In the genomic region with DNA sequence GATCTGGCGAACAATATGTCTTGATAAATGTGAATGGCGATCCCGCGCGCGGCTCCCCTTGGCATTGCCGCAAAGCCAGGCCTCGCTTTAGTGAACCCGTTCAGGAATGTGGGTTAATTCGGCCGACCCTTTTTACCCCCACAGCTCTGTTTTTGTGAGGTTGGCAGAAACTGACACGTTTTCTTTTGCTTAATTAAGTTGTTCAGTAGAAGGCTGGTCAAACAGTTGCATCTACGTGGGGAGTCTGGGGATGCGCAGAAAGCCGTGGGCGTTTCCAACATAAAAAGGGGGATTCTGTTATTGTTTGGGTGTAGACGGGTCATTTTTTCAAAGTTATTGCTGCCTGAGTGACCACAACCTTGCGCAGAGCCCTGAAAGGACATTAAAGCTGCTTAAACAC, we compare ENCODE assay signal across 16 mouse cellular contexts. TPM values are rescaled to one million over a fixed set of nuclear protein-coding genes. Genes with fewer than 3 reads are reported as not detected.
A peak's percentile ranks its signal among the peaks of the same experiment; 100 is the strongest.
DNase-seq lines count a peak whose midpoint lies in the region; ATAC-seq and TF ChIP-seq lines count a peak whose summit lies in the region.
"Had no signal": no experiment of that assay in that cellular context is flagged by ENCODE, and none has a peak within 500 bp of the region (broad histone marks: within the 10 kb centered on the region; RNA-seq: fewer than 3 reads in every experiment).

No protein-coding gene starts in this region.

- peak overlapping the region; percentile 43 for H3K4me2 ChIP-seq in forebrain, embryonic 16.5 days (ENCODE audit: low read length)
- peak overlapping the region; percentile 33 for H3K4me2 ChIP-seq in midbrain, embryonic 11.5 days

- no peak overlapping the region for H3K27ac ChIP-seq in layer of hippocampus, adult 2 months
- no peak overlapping the region for H3K27ac ChIP-seq in forebrain, embryonic 16.5 days (ENCODE audit: low read length)
- H3K27ac ChIP-seq in midbrain, embryonic 11.5 days (ENCODE audit: low read depth, low read length), result no peak overlapping the region
- no peak overlapping the region for H3K27ac ChIP-seq in limb, embryonic 10.5 days
- H3K27ac ChIP-seq: liver, embryonic 14.5 days had no signal

- H3K27me3 ChIP-seq in forebrain, embryonic 16.5 days (replicated peaks; ENCODE audit: control insufficient read depth, insufficient read depth, low read length), result peaks cover 36% of the 10 kb centered on the region
- H3K27me3 ChIP-seq in midbrain, embryonic 11.5 days (ENCODE audit: control insufficient read depth, insufficient read depth, low read length), result peaks cover 68% of the 10 kb centered on the region
- peaks cover 92% of the 10 kb centered on the region for H3K27me3 ChIP-seq in limb, embryonic 10.5 days (ENCODE audit: low read depth, poor library complexity, severe bottlenecking)

- H3K4me1 ChIP-seq in forebrain, embryonic 16.5 days (replicated peaks; ENCODE audit: control insufficient read depth, insufficient read depth, low read length), result peaks cover 39% of the 10 kb centered on the region
- peaks cover 30% of the 10 kb centered on the region for H3K4me1 ChIP-seq in midbrain, embryonic 11.5 days (ENCODE audit: control insufficient read depth, insufficient read depth, low read length)
- H3K4me1 ChIP-seq in limb, embryonic 10.5 days, result peaks cover 14% of the 10 kb centered on the region

- DNase-seq in layer of hippocampus, adult 2 months (ENCODE audit: low spot score in 2 of 2), result no peak
- DNase-seq in layer of hippocampus, postnatal 14 days (ENCODE audit: low spot score in 2 of 2), result no peak
- DNase-seq in midbrain, embryonic 11.5 days (ENCODE audit: low spot score, missing footprints), result peak; percentile 94
- peak; percentile 46 for DNase-seq in retina, embryonic 14.5 days (ENCODE audit: low spot score)
- no peak for DNase-seq in limb, embryonic 10.5 days (ENCODE audit: low spot score)
- no peak for DNase-seq in ovary, adult 18-20 months (ENCODE audit: low spot score)
- no peak for DNase-seq in ovary, postnatal 36 days (ENCODE audit: low spot score)
- DNase-seq: adrenal gland, postnatal 10 days; heart, adult 11 months; lung, postnatal 14 days had no signal

- peak; percentile 19 for ATAC-seq in forebrain, embryonic 16.5 days
- ATAC-seq in midbrain, embryonic 11.5 days (ENCODE audit: low FRiP score), result peak; percentile 47
- ATAC-seq: intestine, embryonic 16.5 days had no signal

- no peaks in the 10 kb centered on the region for H3K36me3 ChIP-seq in forebrain, embryonic 16.5 days (ENCODE audit: control insufficient read depth, insufficient read depth)
- H3K36me3 ChIP-seq in midbrain, embryonic 11.5 days (ENCODE audit: control insufficient read depth, insufficient read depth, low read length), result no peaks in the 10 kb centered on the region
- no peaks in the 10 kb centered on the region for H3K36me3 ChIP-seq in limb, embryonic 10.5 days

- TF ChIP-seq CTCF in layer of hippocampus, adult 2 months (conservative IDR thresholded peaks at IDR 0.05), result no peak

- no peaks in the 10 kb centered on the region for H3K9me3 ChIP-seq in forebrain, embryonic 16.5 days (ENCODE audit: control insufficient read depth, low read length)
- H3K9me3 ChIP-seq in midbrain, embryonic 11.5 days (ENCODE audit: control insufficient read depth, low read length), result no peaks in the 10 kb centered on the region
- H3K9me3 ChIP-seq in limb, embryonic 10.5 days (replicated peaks), result no peaks in the 10 kb centered on the region

- peak overlapping the region; percentile 18; the same call in 1 of the 2 replicates for H3K4me3 ChIP-seq in layer of hippocampus, adult 2 months
- H3K4me3 ChIP-seq in forebrain, embryonic 16.5 days (replicated peaks; ENCODE audit: low read length), result peak overlapping the region; percentile 24
- peak overlapping the region; percentile 15 for H3K4me3 ChIP-seq in midbrain, embryonic 11.5 days (ENCODE audit: low read depth, low read length)
- no peak overlapping the region for H3K4me3 ChIP-seq in limb, embryonic 10.5 days

- 3% methylated on average over 18 of the region's 18 CpGs for WGBS in forebrain, embryonic 16.5 days
- WGBS in midbrain, embryonic 11.5 days, result 6% methylated on average over 18 of the region's 18 CpGs
- 60% methylated on average over 18 of the region's 18 CpGs for WGBS in limb, embryonic 10.5 days

- no peak overlapping the region for H3K9ac ChIP-seq in forebrain, embryonic 16.5 days (replicated peaks; ENCODE audit: low read depth, low read length)
- no peak overlapping the region for H3K9ac ChIP-seq in midbrain, embryonic 11.5 days (ENCODE audit: low read length)
- H3K9ac ChIP-seq: liver, embryonic 14.5 days had no signal

RNA-seq across cellular contexts. Expression of a gene that starts 31.9 kb away (rescaled TPM):
- total RNA-seq in layer of hippocampus, adult 2 months (2021), result 100 to 1,000 TPM in 1 of 2 experiments, 10 to 100 TPM in 1; 95.9 to 105 TPM
- 100 to 1,000 TPM; 200 to 207 TPM for total RNA-seq in layer of hippocampus, postnatal 14 days (2021)
- polyA plus RNA-seq in forebrain, embryonic 16.5 days (2015; fragmentation: Nextera tagmentation; extraction: Ambion mirVana), result 32.3 and 39.7 TPM in 2 replicates
- polyA plus RNA-seq in midbrain, embryonic 11.5 days (2014; fragmentation: Nextera tagmentation; extraction: Ambion mirVana), result 2.8 and 3.2 TPM in 2 replicates
- not detected in 2 replicates for polyA plus RNA-seq in limb, embryonic 10.5 days (2016; fragmentation: Nextera tagmentation; extraction: Ambion mirVana)
- total RNA-seq: common myeloid progenitor, adult 5-6 weeks; monocyte, adult 5-6 weeks had no signal
- polyA plus RNA-seq: heart, postnatal 0 days; intestine, embryonic 16.5 days; liver, embryonic 14.5 days had no signal

Comparison
In these comparisons a context has a peak if more than half of its experiments do, and no peak if none do; other contexts are left out.
1. DNase-seq: peak in midbrain, embryonic 11.5 days (single experiment) and retina, embryonic 14.5 days (single experiment); none in layer of hippocampus, adult 2 months (0 of 2), layer of hippocampus, postnatal 14 days (0 of 2), limb, embryonic 10.5 days (single experiment), ovary, adult 18-20 months (single experiment) and ovary, postnatal 36 days (single experiment).